Mouse (Mus musculus) forebrain, embryonic 11.5 days (tissue): ENCODE measurements around the gene Zdhhc14. TPM values are rescaled to one million over a fixed set of nuclear protein-coding genes. Genes with fewer than 3 reads are reported as not detected.

Experiments used
- ATAC-seq: fragments of 200-750 bp; cut with Nextera tagmentation; replicated peaks from 2 replicates; pipeline ENCODE4 v1.8.0; 2017; ENCODE audit warnings: moderate TSS enrichment; ENCODE audit not compliant: low FRiP score
- DNase-seq: peaks from one replicate; pipeline ENCODE4 v3.0.0-alpha.2; 2017; ENCODE audit warnings: low spot score
- H3K27ac ChIP-seq: fragments of 300-500 bp; sonication (generic); 2 replicates; pipeline ENCODE4 v1.5.1; 2014; ENCODE audit warnings: low read depth, low read length
- H3K27me3 ChIP-seq: fragments of 300-500 bp; sonication (generic); 2 replicates; pipeline ENCODE4 v1.6.1; 2014; ENCODE audit warnings: mild to moderate bottlenecking, low read length, mixed read lengths; ENCODE audit not compliant: control insufficient read depth, insufficient read depth
- H3K36me3 ChIP-seq: fragments of 300-500 bp; sonication (generic); 2 replicates; pipeline ENCODE4 v1.6.1; 2014; ENCODE audit warnings: mild to moderate bottlenecking, low read length, moderate library complexity, mixed read lengths; ENCODE audit not compliant: control insufficient read depth, insufficient read depth
- H3K4me1 ChIP-seq: fragments of 300-500 bp; sonication (generic); replicated peaks from 2 replicates; pipeline ENCODE4 v1.6.1; 2014; ENCODE audit warnings: low read length, mixed read lengths; ENCODE audit not compliant: control insufficient read depth, insufficient read depth
- H3K4me2 ChIP-seq: fragments of 300-500 bp; sonication (generic); 2 replicates; pipeline ENCODE4 v1.6.1; 2014; ENCODE audit warnings: low read depth, mild to moderate bottlenecking, low read length, moderate library complexity, mixed read lengths; ENCODE audit not compliant: severe bottlenecking
- H3K4me3 ChIP-seq: fragments of 300-500 bp; sonication (generic); 2 replicates; pipeline ENCODE4 v1.5.1; 2014; ENCODE audit warnings: low read depth, low read length
- H3K9ac ChIP-seq: fragments of 300-500 bp; sonication (generic); 2 replicates; pipeline ENCODE4 v1.6.1; 2014; ENCODE audit warnings: low read length
- H3K9me3 ChIP-seq: fragments of 300-500 bp; sonication (generic); 2 replicates; pipeline ENCODE4 v1.6.1; 2016; ENCODE audit warnings: low read length, mixed read lengths; ENCODE audit not compliant: control insufficient read depth
- whole genome bisulfite sequencing: fragments of 180-500 bp; shearing (Covaris S2); extraction: QIAGEN DNeasy Blood & Tissue Kit; methylation state at CpG from one replicate; pipeline ENCODE4 v1.1.7; 2014; 5-methylcytosine and 5-hydroxymethylcytosine counted together
- polyA plus RNA-seq: library from polyadenylated mRNA; unstranded; fragments of >200 nt; fragmentation: Nextera tagmentation; extraction: Ambion mirVana; gene quantifications from 2 replicates; pipeline ENCODE4 v1.2.1, GENCODE M21; 2014

The Zdhhc14 gene
- polyA plus RNA-seq, 1 experiment from 2014 or later: 2.3 TPM

DNA sequence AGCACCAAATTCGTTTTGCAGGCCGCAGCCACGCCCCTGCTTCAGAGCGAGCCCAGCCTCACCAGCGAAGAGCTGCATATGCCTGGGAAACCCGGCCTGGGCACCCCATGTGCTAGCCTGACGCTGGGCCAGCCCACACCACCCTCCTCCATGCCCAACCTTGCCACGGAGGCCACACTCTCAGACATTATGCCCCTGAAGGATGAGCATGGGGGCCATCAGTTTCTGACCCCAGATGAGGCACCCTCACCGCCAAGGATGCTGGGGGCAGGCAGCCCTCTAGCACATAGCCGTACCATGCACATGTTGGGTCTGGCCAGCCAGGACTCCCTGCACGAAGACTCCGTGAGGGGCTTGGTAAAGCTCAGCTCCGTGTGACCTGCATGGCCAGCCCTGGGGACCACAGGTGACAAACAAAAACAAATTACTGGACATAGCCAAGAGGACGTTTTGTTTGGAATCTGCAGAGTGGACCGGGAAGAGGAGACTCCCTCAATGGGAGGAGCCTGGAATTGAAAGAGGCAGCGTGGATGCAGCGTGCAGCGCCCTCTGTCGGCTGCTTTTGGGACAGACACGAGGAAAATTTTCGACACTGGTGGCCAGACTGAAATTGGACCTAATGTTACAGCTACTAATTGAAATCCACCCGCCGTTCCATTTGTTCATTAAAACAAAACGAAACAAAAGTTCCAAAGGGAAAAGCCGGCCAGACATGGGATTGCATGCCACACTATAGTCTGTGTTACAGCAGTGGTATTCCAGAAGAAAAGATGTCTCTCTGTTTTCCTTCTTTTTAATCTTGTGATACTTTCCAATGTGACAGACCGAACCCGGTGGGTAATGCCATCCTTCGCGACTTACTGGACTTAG, 260.6 kb downstream of the Zdhhc14 start:
- DNase-seq: peak; percentile 88
- Histone ChIP-seq H3K4me3 (peak overlapping the region; percentile 38), H3K9me3 (no peaks in the 10 kb centered on the region), H3K27me3 (no peaks in the 10 kb centered on the region), H3K4me2 (peak overlapping the region; percentile 54), H3K27ac (no peak overlapping the region), H3K36me3 (no peaks in the 10 kb centered on the region), H3K4me1 (peaks cover 3% of the 10 kb centered on the region; the same call in 1 of the 2 replicates), H3K9ac (peak overlapping the region; percentile 48)
- WGBS: 10% methylated on average over 29 of the region's 29 CpGs
- ATAC-seq: peak; percentile 82

DNA sequence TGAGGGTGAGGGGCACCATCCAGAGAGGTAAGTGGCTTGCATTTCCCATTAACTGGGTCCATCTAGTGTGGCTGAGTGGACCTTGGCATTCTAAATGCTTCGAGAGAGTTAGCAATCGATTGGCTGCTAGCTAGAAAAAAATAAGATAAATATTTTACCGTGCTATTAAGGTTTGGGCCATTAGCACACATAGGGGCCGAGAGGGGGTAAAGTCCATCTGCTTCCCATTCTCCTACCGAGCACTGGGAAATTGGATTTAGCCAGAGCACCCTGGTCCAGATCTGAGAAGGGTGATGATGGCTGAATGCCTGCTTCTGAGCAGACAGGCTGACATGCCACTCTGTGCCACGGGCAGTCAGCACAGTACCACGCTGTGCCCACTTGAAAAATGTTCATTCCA, 263.1 kb downstream of the Zdhhc14 start:
- H3K27ac ChIP-seq: no peak overlapping the region
- no peak overlapping the region for H3K4me3 ChIP-seq
- H3K9ac ChIP-seq: no peak overlapping the region
- H3K36me3 ChIP-seq: no peaks in the 10 kb centered on the region
- DNase-seq: no peak
- H3K9me3 ChIP-seq: no peaks in the 10 kb centered on the region
- no peaks in the 10 kb centered on the region for H3K27me3 ChIP-seq
- 87% methylated on average over 7 of the region's 7 CpGs for WGBS
- H3K4me2 ChIP-seq: no peak overlapping the region
- ATAC-seq: no peak
- peaks cover 3% of the 10 kb centered on the region; the same call in 1 of the 2 replicates for H3K4me1 ChIP-seq

DNA sequence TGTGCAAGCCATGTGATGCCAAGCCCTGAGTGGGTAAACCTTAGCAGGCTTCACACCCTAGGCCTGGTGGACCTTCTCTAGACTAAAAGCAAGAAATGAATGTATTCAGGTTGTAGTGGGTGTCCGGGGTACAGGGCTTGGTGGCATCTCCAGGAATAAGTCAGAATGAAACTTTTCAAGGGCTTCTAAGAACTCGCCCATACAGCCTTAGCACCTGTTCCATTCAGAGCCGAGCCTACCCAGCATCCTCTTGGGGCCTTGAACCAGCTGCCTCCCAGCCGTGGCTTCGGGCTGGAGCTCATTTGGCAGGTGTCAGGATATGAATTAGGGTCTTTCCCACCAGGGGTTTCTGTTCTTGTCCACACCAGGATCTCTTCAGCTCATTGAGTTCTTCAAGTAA, 263.7 kb downstream of the Zdhhc14 start:
- Histone ChIP-seq H3K4me2 (no peak overlapping the region), H3K27me3 (no peaks in the 10 kb centered on the region), H3K9me3 (no peaks in the 10 kb centered on the region), H3K27ac (no peak overlapping the region), H3K4me1 (peaks cover 3% of the 10 kb centered on the region; the same call in 1 of the 2 replicates), H3K36me3 (no peaks in the 10 kb centered on the region), H3K9ac (no peak overlapping the region), H3K4me3 (no peak overlapping the region)
- DNase-seq (no peak), ATAC-seq (no peak)
- WGBS: 76% methylated on average over 5 of the region's 5 CpGs

DNA sequence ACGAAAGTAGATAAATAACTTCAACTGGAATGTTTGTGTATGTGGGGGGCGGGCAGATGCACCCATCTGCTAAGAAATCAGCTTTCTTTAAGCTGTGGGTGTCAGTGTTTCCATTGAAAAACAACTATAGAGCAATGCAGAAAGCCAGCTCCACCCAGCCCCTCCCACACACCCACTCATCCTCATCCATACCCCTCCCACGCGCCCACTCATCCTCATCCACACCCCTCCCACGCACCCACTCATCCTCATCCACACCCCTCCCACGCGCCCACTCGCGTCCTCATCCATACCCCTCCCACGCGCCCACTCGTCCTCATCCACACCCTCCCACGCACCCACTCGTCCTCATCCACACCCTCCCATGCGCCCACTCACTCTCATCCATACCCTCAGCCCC, 264.5 kb downstream of the Zdhhc14 start:
- ATAC-seq (no peak), DNase-seq (no peak)
- Histone ChIP-seq H3K4me3 (no peak overlapping the region), H3K36me3 (no peaks in the 10 kb centered on the region), H3K27me3 (no peaks in the 10 kb centered on the region), H3K27ac (no peak overlapping the region), H3K4me2 (no peak overlapping the region), H3K9me3 (no peaks in the 10 kb centered on the region), H3K9ac (no peak overlapping the region), H3K4me1 (peaks cover 3% of the 10 kb centered on the region; the same call in 1 of the 2 replicates)
- 90% methylated on average over 15 of the region's 15 CpGs for WGBS

DNA sequence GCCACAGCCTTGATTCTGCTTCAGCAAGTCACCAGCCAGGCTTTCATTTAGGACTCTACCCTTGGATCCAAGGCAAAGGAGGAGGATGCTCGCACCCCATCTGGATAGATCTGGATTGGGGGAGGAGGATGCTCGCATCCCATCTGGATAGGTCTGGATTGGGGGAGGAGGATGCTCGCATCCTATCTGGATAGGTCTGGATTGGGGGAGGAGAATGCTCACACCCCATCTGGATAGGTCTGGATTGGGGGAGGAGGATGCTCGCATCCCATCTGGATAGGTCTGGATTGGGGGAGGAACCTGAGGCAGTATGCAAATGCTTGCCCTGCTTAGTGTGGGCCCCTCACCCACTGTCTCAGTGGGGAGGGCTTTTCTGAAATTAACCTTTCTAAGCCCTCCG, 271.4 kb downstream of the Zdhhc14 start:
- H3K4me3 ChIP-seq: no peak overlapping the region
- no peaks in the 10 kb centered on the region for H3K9me3 ChIP-seq
- no peaks in the 10 kb centered on the region for H3K4me1 ChIP-seq
- H3K27me3 ChIP-seq: no peaks in the 10 kb centered on the region
- H3K9ac ChIP-seq: no peak overlapping the region
- ATAC-seq: no peak
- no peaks in the 10 kb centered on the region for H3K36me3 ChIP-seq
- no peak overlapping the region for H3K4me2 ChIP-seq
- DNase-seq: peak; percentile 33
- H3K27ac ChIP-seq: no peak overlapping the region
- 90% methylated on average over 5 of the region's 5 CpGs for WGBS

DNA sequence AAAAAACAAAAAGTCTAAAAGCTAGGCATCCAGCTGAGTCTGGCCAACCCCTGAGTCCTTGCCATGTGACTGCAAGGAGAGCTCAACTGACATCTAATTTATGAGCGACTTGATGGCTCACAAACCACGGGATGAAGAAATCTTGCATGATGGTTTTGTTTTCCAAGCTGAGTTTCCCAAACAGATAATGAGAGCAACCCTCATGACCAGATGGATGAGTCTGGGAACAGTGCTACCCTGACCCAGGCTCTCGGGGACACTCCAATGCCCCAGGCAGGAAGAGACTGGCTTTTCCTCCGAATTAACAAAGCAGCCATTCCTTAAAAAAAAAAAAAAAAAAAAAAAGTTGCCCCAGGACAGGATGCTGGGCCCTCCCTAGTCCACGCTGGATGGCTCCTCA, 271.9 kb downstream of the Zdhhc14 start:
- Histone ChIP-seq H3K9ac (no peak overlapping the region), H3K4me3 (no peak overlapping the region), H3K9me3 (no peaks in the 10 kb centered on the region), H3K36me3 (no peaks in the 10 kb centered on the region), H3K27ac (no peak overlapping the region), H3K27me3 (no peaks in the 10 kb centered on the region), H3K4me2 (no peak overlapping the region), H3K4me1 (no peaks in the 10 kb centered on the region)
- peak; percentile 36 for DNase-seq
- WGBS: 66% methylated on average over 5 of the region's 5 CpGs
- ATAC-seq: no peak

DNA sequence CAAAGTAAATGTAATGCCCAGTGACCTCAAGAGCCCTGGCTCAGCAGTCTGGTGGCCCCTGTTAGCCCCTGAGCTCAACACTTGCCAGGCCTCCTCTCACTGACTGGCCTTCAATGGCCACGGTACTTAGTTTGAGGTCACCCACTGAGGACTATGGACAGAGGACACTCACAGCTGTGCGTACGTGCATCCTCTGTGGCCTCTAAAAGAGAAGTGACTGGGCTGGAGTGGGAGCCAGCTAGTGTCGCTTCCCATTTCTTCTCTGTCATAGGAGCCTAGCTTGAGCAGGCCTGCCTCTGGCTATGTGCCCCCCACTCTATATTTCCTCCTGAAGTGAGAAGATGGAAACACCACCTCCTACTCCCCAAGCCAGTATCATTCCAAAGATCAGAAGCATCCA, 273.4 kb downstream of the Zdhhc14 start:
- Histone ChIP-seq H3K4me2 (no peak overlapping the region), H3K9ac (no peak overlapping the region), H3K4me3 (no peak overlapping the region), H3K9me3 (no peaks in the 10 kb centered on the region), H3K27ac (no peak overlapping the region), H3K4me1 (peaks cover 4% of the 10 kb centered on the region; the same call in 1 of the 2 replicates), H3K36me3 (no peaks in the 10 kb centered on the region), H3K27me3 (no peaks in the 10 kb centered on the region)
- peak; percentile 40 for DNase-seq
- no peak for ATAC-seq
- 69% methylated on average over 4 of the region's 4 CpGs for WGBS

DNA sequence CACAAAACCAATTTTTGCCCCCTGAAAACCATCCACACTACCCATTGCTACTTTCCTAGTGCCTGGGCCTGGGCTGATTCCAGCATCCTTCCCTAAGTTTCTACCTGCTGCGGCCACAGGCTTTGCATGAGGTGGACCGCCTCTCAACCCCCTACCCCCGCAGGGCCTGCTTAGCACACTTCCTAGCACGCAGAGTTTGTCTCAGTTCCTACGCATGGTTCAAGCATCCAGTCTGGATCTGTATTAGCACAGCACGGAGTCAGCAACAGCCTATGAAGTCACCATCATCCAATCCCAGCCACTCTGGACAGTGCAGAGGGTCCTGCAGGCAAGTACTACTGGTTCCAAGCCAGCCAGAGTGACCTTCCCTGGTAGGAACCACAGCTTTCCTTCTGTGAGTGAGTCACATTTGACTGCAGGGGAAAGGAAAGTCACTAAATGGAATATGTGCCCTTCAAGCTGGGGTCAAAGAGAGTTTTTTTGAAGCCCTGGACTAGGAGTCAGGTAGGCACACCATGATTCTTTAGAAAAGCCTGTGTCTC, 275.9 kb downstream of the Zdhhc14 start:
- Histone ChIP-seq H3K4me3 (no peak overlapping the region), H3K36me3 (no peaks in the 10 kb centered on the region), H3K9ac (no peak overlapping the region), H3K4me1 (peaks cover 6% of the 10 kb centered on the region; the same call in 1 of the 2 replicates), H3K9me3 (no peaks in the 10 kb centered on the region), H3K4me2 (no peak overlapping the region), H3K27ac (no peak overlapping the region), H3K27me3 (no peaks in the 10 kb centered on the region)
- 53% methylated on average over 6 of the region's 6 CpGs for WGBS
- ATAC-seq: no peak
- DNase-seq: peak; percentile 42
